Mouse (Mus musculus) left cerebral cortex, postnatal 4 days (tissue): Measurements from ENCODE around the gene Minos1. TPM values are rescaled to one million over a fixed set of nuclear protein-coding genes. Genes with fewer than 3 reads are reported as not detected.

ENCODE experiments used
- DNase-seq: peaks from one replicate; pipeline ENCODE4 v3.0.0-alpha.2; 2022
- intact Hi-C: fragments of 180-260 bp; cut with DNase I; formaldehyde crosslinking; loops from one replicate; pipeline ENCODE4 v1.15.1; 2025
- total RNA-seq, 2 experiments: library from RNA; stranded (reverse); gene quantifications; 2 replicates each; pipeline ENCODE4 v1.2.3; 2021

Gene Minos1
- total RNA-seq, 2 experiments from 2014 or later: 184 TPM

GRCm38 (mm10) chr4:139100326-139100725 is 30.6 kb downstream of the Minos1 start:
- intact Hi-C loops: no loop called here
- no peak for DNase-seq

GRCm38 (mm10) chr4:139096201-139096600 is 34.7 kb downstream of the Minos1 start:
- no peak for DNase-seq
- intact Hi-C loops: no loop called here

- no peak for DNase-seq
- intact Hi-C loops: no loop called here
Measured at GRCm38 (mm10) chr4:139095406-139095805, 35.5 kb downstream of the Minos1 start.

- no peak for DNase-seq
- intact Hi-C loops: no loop called here
Measured at GRCm38 (mm10) chr4:139093196-139093530, 37.8 kb downstream of the Minos1 start.

- no peak for DNase-seq
- intact Hi-C loops: no loop called here
Measured at GRCm38 (mm10) chr4:139092356-139093195, 38.3 kb downstream of the Minos1 start, which contains the start of gene Nbl1. Gene Nbl1, minus strand, starts transcription at chr4:139092993.

GRCm38 (mm10) chr4:139091478-139092355 is 39.2 kb downstream of the Minos1 start:
- DNase-seq: peak; percentile 68
- intact Hi-C loops: no loop called here

GRCm38 (mm10) chr4:139091066-139091465 is 39.8 kb downstream of the Minos1 start:
- intact Hi-C loops: no loop called here
- no peak for DNase-seq

GRCm38 (mm10) chr4:139090303-139090940 is 40.5 kb downstream of the Minos1 start:
- intact Hi-C loops: no loop called here
- no peak for DNase-seq

GRCm38 (mm10) chr4:139088982-139089671 is 41.8 kb downstream of the Minos1 start:
- no peak for DNase-seq
- intact Hi-C loops: loop anchor here (5.0 to 10.0 kb wide), 3 partner anchors 166 to 248 kb away; no protein-coding TSS in a partner anchor

- intact Hi-C loops: loop anchor here (5.0 to 10.0 kb wide), 3 partner anchors 168 to 250 kb away; no protein-coding TSS in a partner anchor
- no peak for DNase-seq
Measured at GRCm38 (mm10) chr4:139086984-139087383, 43.9 kb downstream of the Minos1 start.

GRCm38 (mm10) chr4:139086037-139086436 is 44.9 kb downstream of the Minos1 start:
- intact Hi-C loops: loop anchor here (5.0 to 10.0 kb wide), 3 partner anchors 169 to 251 kb away; no protein-coding TSS in a partner anchor
- peak; percentile 91 for DNase-seq

GRCm38 (mm10) chr4:139085337-139085736 is 45.6 kb downstream of the Minos1 start:
- DNase-seq: no peak
- intact Hi-C loops: loop anchor here (5.0 to 10.0 kb wide), 3 partner anchors 169 to 252 kb away; no protein-coding TSS in a partner anchor

- peak; percentile 93 for DNase-seq
- intact Hi-C loops: loop anchor here (10.0 kb wide), 2 partner anchors 172 to 202 kb away; no protein-coding TSS in a partner anchor
Measured at GRCm38 (mm10) chr4:139082790-139083564, 47.9 kb downstream of the Minos1 start.

- intact Hi-C loops: loop anchor here (10.0 kb wide), 2 partner anchors 173 to 203 kb away; no protein-coding TSS in a partner anchor
- peak; percentile 71 for DNase-seq
Measured at GRCm38 (mm10) chr4:139081270-139081931, 49.5 kb downstream of the Minos1 start.

- intact Hi-C loops: loop anchor here (10.0 kb wide), 2 partner anchors 175 to 205 kb away; no protein-coding TSS in a partner anchor
- DNase-seq: no peak
Measured at GRCm38 (mm10) chr4:139080259-139080658, 50.7 kb downstream of the Minos1 start.

GRCm38 (mm10) chr4:139079439-139079838 is 51.5 kb downstream of the Minos1 start:
- intact Hi-C loops: no loop called here
- DNase-seq: no peak

GRCm38 (mm10) chr4:139078726-139079125 is 52.2 kb downstream of the Minos1 start:
- intact Hi-C loops: no loop called here

GRCm38 (mm10) chr4:139078313-139078712 is 52.6 kb downstream of the Minos1 start:
- intact Hi-C loops: no loop called here
- DNase-seq: no peak

More at GRCm38 (mm10) chr4:139078726-139079125, 52.2 kb downstream of the Minos1 start:
- DNase-seq: no peak
